Comparison of ENCODE assay signal across 12 mouse cellular contexts in the genomic region with DNA sequence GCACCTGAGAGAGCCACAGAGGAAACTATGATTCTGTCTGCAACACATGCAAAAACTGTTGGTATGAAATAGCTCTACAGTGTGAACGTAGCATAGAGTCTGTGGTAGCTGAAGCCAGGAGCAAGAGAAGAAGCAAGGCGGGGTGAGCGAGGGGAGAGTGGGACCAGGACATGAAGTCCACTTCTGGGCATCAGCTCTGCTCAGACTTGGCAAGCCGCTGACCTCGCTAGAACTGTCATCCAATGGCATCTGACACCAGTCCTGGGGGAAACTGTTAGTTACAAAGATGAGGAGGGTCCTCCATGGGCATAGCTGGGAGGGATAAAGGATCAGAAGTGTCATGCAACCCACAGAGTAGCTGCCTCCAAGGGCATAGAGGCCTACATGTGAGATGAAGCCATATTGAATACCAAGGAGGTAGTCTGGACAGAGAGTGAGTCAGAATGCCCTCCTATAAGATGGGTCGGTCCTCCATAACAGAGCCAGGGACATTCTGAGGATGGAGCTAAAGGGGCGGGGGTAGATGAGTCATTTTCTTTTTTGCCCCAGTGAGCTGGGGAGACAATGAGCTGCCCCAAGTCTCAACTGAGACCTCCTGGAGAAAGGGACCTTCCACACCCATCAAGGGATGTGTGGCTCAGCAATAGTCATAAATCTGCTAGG.
"Had no signal": no experiment of that assay in that cellular context is flagged by ENCODE, and none has a peak within 500 bp of the region (broad histone marks: within the 10 kb centered on the region; RNA-seq: fewer than 3 reads in every experiment).

No protein-coding gene starts in this region.

- H3K27me3 ChIP-seq: kidney, embryonic 15.5 days; limb, embryonic 13.5 days; midbrain, embryonic 15.5 days; neural tube, embryonic 13.5 days; stomach, embryonic 15.5 days had no signal

- H3K27ac ChIP-seq: kidney, embryonic 15.5 days; limb, embryonic 13.5 days; liver, embryonic 14.5 days; midbrain, embryonic 15.5 days; neural tube, embryonic 13.5 days; stomach, embryonic 15.5 days had no signal

- ATAC-seq: midbrain, embryonic 15.5 days had no signal

- H3K4me3 ChIP-seq: kidney, embryonic 15.5 days; limb, embryonic 13.5 days; midbrain, embryonic 15.5 days; neural tube, embryonic 13.5 days; stomach, embryonic 15.5 days had no signal

- DNase-seq: kidney, postnatal 14 days; left cerebral cortex, postnatal 4 days; retina, postnatal 1 day; right cerebral cortex, postnatal 4 days; spleen, adult 18-20 months; thymus, postnatal 36 days had no signal

- H3K36me3 ChIP-seq: kidney, embryonic 15.5 days; limb, embryonic 13.5 days; midbrain, embryonic 15.5 days; neural tube, embryonic 13.5 days; stomach, embryonic 15.5 days had no signal
